Mouse (Mus musculus) cerebellum, postnatal 10 days (tissue): ENCODE data around the gene Adamtsl1.

Experiments
- DNase-seq, 2 experiments: peaks; one replicate each; pipeline ENCODE4 v3.0.0; 2021; ENCODE audit warnings: mixed read lengths in 2 of 2

Adamtsl1 gene

GRCm38 (mm10) chr4:86425581-86425980 is 911.6 kb downstream of the Adamtsl1 start:
- peak; percentile 75 to 86 for DNase-seq

DNA sequence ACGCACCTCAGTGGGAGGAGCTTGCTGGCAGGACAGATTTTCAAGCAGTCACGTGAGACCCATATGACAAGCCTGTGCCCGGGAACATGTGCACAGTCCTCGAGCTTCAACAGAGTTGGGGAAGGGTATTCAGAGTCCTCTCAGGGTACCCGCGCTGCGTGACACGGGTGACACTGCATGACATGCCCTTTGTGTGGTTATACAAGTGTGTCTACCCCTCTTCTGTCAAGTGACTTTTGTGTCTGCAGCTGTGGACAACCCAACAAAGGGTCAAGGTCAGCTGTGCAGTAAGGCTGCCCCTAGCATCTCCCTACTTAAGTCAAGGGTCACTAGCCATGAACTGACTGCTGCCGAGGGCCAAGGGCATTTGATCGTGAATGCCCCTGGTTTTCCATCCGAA is 912.6 kb downstream of the Adamtsl1 start:
- no peak for DNase-seq

- no peak for DNase-seq
These were observed 913.3 kb downstream of the Adamtsl1 start for GRCm38 (mm10) chr4:86427312-86427711.

- DNase-seq, result no peak
These were observed 914.2 kb downstream of the Adamtsl1 start for GRCm38 (mm10) chr4:86428091-86428745.

DNA sequence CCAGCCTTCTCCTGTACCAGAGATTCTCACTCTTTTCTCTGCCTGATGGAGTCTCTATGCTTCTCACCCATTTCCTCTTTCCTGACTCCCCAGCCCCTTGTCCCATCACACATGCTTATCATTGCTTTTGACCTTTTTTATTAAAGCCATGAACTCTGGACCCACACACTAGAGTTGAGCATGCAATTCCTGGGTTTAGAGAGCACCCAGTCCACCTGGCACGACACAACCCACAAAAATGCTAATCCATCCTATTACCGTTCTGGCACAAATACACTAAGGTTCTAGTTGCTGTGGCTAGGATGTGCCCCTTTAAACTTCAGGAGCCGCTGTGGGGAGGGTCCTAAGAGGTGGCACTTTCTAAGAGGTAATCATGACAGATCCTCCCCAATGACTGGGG is 921.7 kb downstream of the Adamtsl1 start:
- no peak for DNase-seq

DNA sequence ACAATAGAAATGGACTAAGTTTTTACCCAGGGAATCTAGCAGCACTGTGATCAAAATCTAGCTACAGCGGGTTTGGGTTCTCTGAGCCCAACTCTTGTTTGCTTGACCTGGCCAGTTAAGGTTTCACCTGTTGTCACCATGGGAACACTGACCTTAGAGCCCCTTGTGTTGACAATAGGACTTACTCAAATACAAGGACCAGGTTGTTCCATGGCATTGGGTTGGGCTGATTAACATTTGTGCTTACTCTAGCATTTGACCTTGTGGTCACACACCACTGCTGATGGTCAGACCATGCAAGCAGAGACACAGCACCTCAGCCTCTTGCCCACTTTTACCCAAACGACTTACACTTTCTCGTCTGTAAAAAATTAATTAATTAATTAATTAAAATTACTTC is 922.4 kb downstream of the Adamtsl1 start:
- no peak for DNase-seq

DNA sequence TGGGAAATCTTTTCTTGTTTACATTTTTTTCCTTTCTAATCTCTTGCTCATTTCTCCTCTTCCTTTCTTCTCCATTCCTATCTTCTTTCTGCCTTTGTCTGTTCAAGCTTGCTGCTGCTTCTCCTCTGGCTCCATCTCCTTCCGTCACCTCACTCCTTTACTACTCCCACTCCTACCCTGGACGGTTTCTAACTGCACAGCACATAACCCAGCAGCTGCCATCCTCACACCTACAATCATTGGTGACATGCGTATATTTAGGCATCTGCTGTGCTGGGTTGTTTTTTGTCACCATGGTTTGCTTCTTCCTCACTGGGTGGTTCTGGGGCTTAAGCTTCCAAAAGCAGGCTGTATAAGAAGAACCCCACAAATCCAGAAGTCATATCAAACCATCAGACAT is 936.5 kb downstream of the Adamtsl1 start:
- DNase-seq, result no peak

- no peak for DNase-seq
These were observed 950.8 kb downstream of the Adamtsl1 start for GRCm38 (mm10) chr4:86464808-86465207.
